Comparison of ENCODE assay signal across 26 mouse cellular contexts in genomic region chr1:171674467-171674866, GRCm38 (mm10). TPM values are rescaled to one million over a fixed set of nuclear protein-coding genes. Genes with fewer than 3 reads are reported as not detected.
A peak's percentile ranks its signal among the peaks of the same experiment; 100 is the strongest.
DNase-seq lines count a peak whose midpoint lies in the region; ATAC-seq lines count a peak whose summit lies in the region.
"Had no signal": no experiment of that assay in that cellular context is flagged by ENCODE, and none has a peak within 500 bp of the region (broad histone marks: within the 10 kb centered on the region; RNA-seq: fewer than 3 reads in every experiment).

No protein-coding gene starts in this region.

- H3K4me2 ChIP-seq in liver, embryonic 12.5 days: no peak overlapping the region
- no peak overlapping the region for H3K4me2 ChIP-seq in forebrain, embryonic 15.5 days (replicated peaks)
- H3K4me2 ChIP-seq in intestine, embryonic 16.5 days (ENCODE audit: low read depth, low read length): no peak overlapping the region
- H3K4me2 ChIP-seq: forebrain, embryonic 12.5 days had no signal

- H3K27ac ChIP-seq in liver, embryonic 12.5 days: peak overlapping the region; percentile 57; the same call in 1 of the 2 replicates
- no peak overlapping the region for H3K27ac ChIP-seq in forebrain, embryonic 15.5 days (replicated peaks)
- H3K27ac ChIP-seq in intestine, embryonic 16.5 days (ENCODE audit: low read length): no peak overlapping the region
- H3K27ac ChIP-seq: forebrain, embryonic 12.5 days; heart, adult 2 months; hindbrain, embryonic 10.5 days; left cerebral cortex, adult 2 months; limb, embryonic 10.5 days; stomach, postnatal 0 days had no signal

- 28% methylated on average over 1 of the region's 1 CpGs for WGBS in liver, embryonic 12.5 days (ENCODE audit: insufficient replicate concordance)
- WGBS in forebrain, embryonic 15.5 days: 73% methylated on average over 1 of the region's 1 CpGs
- WGBS in intestine, embryonic 16.5 days: 61% methylated on average over 1 of the region's 1 CpGs

- no peaks in the 10 kb centered on the region for H3K9me3 ChIP-seq in liver, embryonic 12.5 days (replicated peaks)
- no peaks in the 10 kb centered on the region for H3K9me3 ChIP-seq in forebrain, embryonic 15.5 days
- H3K9me3 ChIP-seq in intestine, embryonic 16.5 days (ENCODE audit: control insufficient read depth, low read length): no peaks in the 10 kb centered on the region
- H3K9me3 ChIP-seq: forebrain, embryonic 12.5 days; hindbrain, embryonic 10.5 days; limb, embryonic 10.5 days had no signal

- H3K27me3 ChIP-seq in liver, embryonic 12.5 days (replicated peaks): no peaks in the 10 kb centered on the region
- no peaks in the 10 kb centered on the region for H3K27me3 ChIP-seq in forebrain, embryonic 15.5 days
- no peaks in the 10 kb centered on the region for H3K27me3 ChIP-seq in intestine, embryonic 16.5 days (replicated peaks; ENCODE audit: control insufficient read depth, insufficient read depth, low read length)
- H3K27me3 ChIP-seq: forebrain, embryonic 12.5 days; Patski had no signal

- peak; percentile 20 for DNase-seq in thymus, postnatal 14 days
- DNase-seq in thymus, postnatal 0 days (ENCODE audit: low spot score): no peak
- DNase-seq in lung, postnatal 14 days: no peak
- DNase-seq: adrenal gland, postnatal 25 days; B cell, adult 2 months; cerebellum, adult 11-12 months; gastrocnemius, postnatal 14 days; heart, adult 2 months; kidney, adult 8-10 months; kidney, postnatal 25 days; lung, adult 18-20 months; retina, postnatal 1 day; right cerebral cortex, postnatal 4 days had no signal

- no peaks in the 10 kb centered on the region for H3K36me3 ChIP-seq in liver, embryonic 12.5 days
- H3K36me3 ChIP-seq in forebrain, embryonic 15.5 days: no peaks in the 10 kb centered on the region
- no peaks in the 10 kb centered on the region for H3K36me3 ChIP-seq in intestine, embryonic 16.5 days (ENCODE audit: control insufficient read depth, insufficient read depth, low read length)
- H3K36me3 ChIP-seq: forebrain, embryonic 12.5 days; hindbrain, embryonic 10.5 days; limb, embryonic 10.5 days had no signal

- peaks cover 15% of the 10 kb centered on the region for H3K4me1 ChIP-seq in liver, embryonic 12.5 days
- H3K4me1 ChIP-seq in forebrain, embryonic 15.5 days: 0 out of 2 replicates have a peak, but pooled peaks cover 3% of the 10 kb centered on the region
- H3K4me1 ChIP-seq in intestine, embryonic 16.5 days (ENCODE audit: control insufficient read depth, insufficient read depth, low read length): no peaks in the 10 kb centered on the region
- H3K4me1 ChIP-seq: forebrain, embryonic 12.5 days; hindbrain, embryonic 10.5 days; limb, embryonic 10.5 days had no signal

- H3K9ac ChIP-seq in liver, embryonic 12.5 days: no peak overlapping the region
- H3K9ac ChIP-seq in forebrain, embryonic 15.5 days (replicated peaks): no peak overlapping the region
- no peak overlapping the region for H3K9ac ChIP-seq in intestine, embryonic 16.5 days (ENCODE audit: low read depth, low read length)
- H3K9ac ChIP-seq: forebrain, embryonic 12.5 days had no signal

- ATAC-seq in activated CD4-positive, CD25-positive, alpha-beta regulatory T cell, adult 4 months: peak; percentile 6
- ATAC-seq in liver, embryonic 12.5 days: peak; percentile 87
- ATAC-seq in megakaryocyte-erythroid progenitor cell, adult 5-6 weeks (replicated peaks; ENCODE audit: low FRiP score, low TSS enrichment, poor library complexity, severe bottlenecking): peak; percentile 63
- ATAC-seq in forebrain, embryonic 15.5 days (replicated peaks): no peak
- no peak for ATAC-seq in intestine, embryonic 16.5 days
- ATAC-seq: midbrain, embryonic 16.5 days; Patski had no signal

- no peak overlapping the region for H3K4me3 ChIP-seq in liver, embryonic 12.5 days
- H3K4me3 ChIP-seq in forebrain, embryonic 15.5 days: no peak overlapping the region
- no peak overlapping the region for H3K4me3 ChIP-seq in intestine, embryonic 16.5 days (ENCODE audit: low read length)
- H3K4me3 ChIP-seq: forebrain, embryonic 12.5 days; heart, adult 2 months; hindbrain, embryonic 10.5 days; left cerebral cortex, adult 2 months; limb, embryonic 10.5 days had no signal

RNA-seq across cellular contexts. Expression of gene Cd48, which starts 7.3 kb away (rescaled TPM):
- polyA plus RNA-seq in thymus, postnatal 0 days (2015; fragmentation: Nextera tagmentation; extraction: Ambion mirVana): 100 and 114 TPM in 2 replicates
- 100 to 1,000 TPM; 665 to 693 TPM for polyA plus RNA-seq in activated CD4-positive, CD25-positive, alpha-beta regulatory T cell, adult 4 months (2017; shearing (Covaris generic))
- 7.9 and 8.5 TPM in 2 replicates for polyA plus RNA-seq in liver, embryonic 12.5 days (2016; fragmentation: Nextera tagmentation; extraction: Ambion mirVana)
- total RNA-seq in megakaryocyte-erythroid progenitor cell, adult 5-6 weeks (2014; fragmentation: Nextera tagmentation): 26.9 and 36.0 TPM in 2 replicates
- 24.7 and 43.8 TPM in 2 replicates for total RNA-seq in megakaryocyte-erythroid progenitor cell, adult 5-6 weeks (2017)
- 0.76 and 1.2 TPM in 2 replicates for polyA plus RNA-seq in forebrain, embryonic 15.5 days (2015; fragmentation: Nextera tagmentation; extraction: Ambion mirVana)
- 4.4 and 4.7 TPM in 2 replicates for polyA plus RNA-seq in intestine, embryonic 16.5 days (2015; fragmentation: Nextera tagmentation; extraction: Ambion mirVana)
- polyA plus RNA-seq: Patski had no signal

RNA-seq across cellular contexts. Expression of gene Slamf7, which starts 21.6 kb away (rescaled TPM):
- polyA plus RNA-seq in thymus, postnatal 0 days (2015; fragmentation: Nextera tagmentation; extraction: Ambion mirVana): 4.1 and 4.7 TPM in 2 replicates
- 1 to 10 TPM; 4.1 to 9.4 TPM for polyA plus RNA-seq in activated CD4-positive, CD25-positive, alpha-beta regulatory T cell, adult 4 months (2017; shearing (Covaris generic))
- polyA plus RNA-seq in liver, embryonic 12.5 days (2016; fragmentation: Nextera tagmentation; extraction: Ambion mirVana): not detected in 2 replicates
- total RNA-seq in megakaryocyte-erythroid progenitor cell, adult 5-6 weeks (2014; fragmentation: Nextera tagmentation): 3.8 and 6.5 TPM in 2 replicates
- 1.6 and 3.7 TPM in 2 replicates for total RNA-seq in megakaryocyte-erythroid progenitor cell, adult 5-6 weeks (2017)
- not detected in 2 replicates for polyA plus RNA-seq in forebrain, embryonic 15.5 days (2015; fragmentation: Nextera tagmentation; extraction: Ambion mirVana)
- 0.18 and 0.23 TPM in 2 replicates for polyA plus RNA-seq in intestine, embryonic 16.5 days (2015; fragmentation: Nextera tagmentation; extraction: Ambion mirVana)
- total RNA-seq: gastrocnemius, postnatal 14 days had no signal
- polyA plus RNA-seq: embryonic facial prominence, embryonic 11.5 days; forebrain, embryonic 12.5 days; hindbrain, embryonic 10.5 days; limb, embryonic 10.5 days; midbrain, embryonic 16.5 days; Patski had no signal

Comparison
In these comparisons a context has a peak if more than half of its experiments do, and no peak if none do; other contexts are left out.
1. ATAC-seq: peak in activated CD4-positive, CD25-positive, alpha-beta regulatory T cell, adult 4 months (single experiment), liver, embryonic 12.5 days (single experiment) and megakaryocyte-erythroid progenitor cell, adult 5-6 weeks (single experiment); none in forebrain, embryonic 15.5 days (single experiment) and intestine, embryonic 16.5 days (single experiment).
2. RNA of gene Cd48, which starts 7.3 kb away (polyA plus RNA-seq): 665 to 693 TPM in activated CD4-positive, CD25-positive, alpha-beta regulatory T cell, adult 4 months and 100 to 114 TPM in thymus, postnatal 0 days; 7.9 to 8.5 TPM in liver, embryonic 12.5 days, 4.4 to 4.7 TPM in intestine, embryonic 16.5 days and 0.76 to 1.2 TPM in forebrain, embryonic 15.5 days; every median in the first group is over 10 times any median in the second.